Mouse (Mus musculus) lung, postnatal 0 days (tissue): ENCODE data around the gene Mylpf.

Experiments used
- CTCF ChIP-seq: IDR thresholded peaks from 2 replicates; pipeline ENCODE4 v1.5.1; 2016; ENCODE audit warnings: antibody characterized with exemption, mild to moderate bottlenecking
- EP300 ChIP-seq: IDR thresholded peaks from 2 replicates; pipeline ENCODE4 v1.6.1; 2016; ENCODE audit warnings: antibody characterized with exemption, mild to moderate bottlenecking, control low read depth

GRCm38 (mm10) chr7:127185601-127186000, 23.1 kb upstream of the Mylpf start:
- TF ChIP-seq CTCF (peak; percentile 71), EP300 (no peak)
